Mouse (Mus musculus): ENCODE data around the gene Pid1.
A peak's percentile ranks its signal among the peaks of the same experiment; 100 is the strongest.
"Not testable (repeated sequence)": the region's sequence is repeated elsewhere in the genome, so short reads cannot be mapped to it uniquely, and the experiment has no call there.

The Pid1 gene

GRCm38 (mm10) chr1:84271712-84272200 lies 92.2 kb downstream of the Pid1 start:
- no peak for DNase-seq

- DNase-seq: no peak
Observed at GRCm38 (mm10) chr1:84257656-84258055, 106.3 kb downstream of the Pid1 start.

GRCm38 (mm10) chr1:84254361-84254760 lies 109.6 kb downstream of the Pid1 start:
- DNase-seq: peak; percentile 13 to 26

- peak; percentile 19 to 27 for DNase-seq
Observed at GRCm38 (mm10) chr1:84253838-84254237, 110.1 kb downstream of the Pid1 start.

GRCm38 (mm10) chr1:84251205-84251604 lies 112.8 kb downstream of the Pid1 start:
- no peak for DNase-seq

- no peak for DNase-seq
Observed at GRCm38 (mm10) chr1:84250770-84251169, 113.2 kb downstream of the Pid1 start.

GRCm38 (mm10) chr1:84249772-84250338 lies 114.1 kb downstream of the Pid1 start:
- DNase-seq: no peak

- peak; percentile 37 to 39 for DNase-seq
Observed at GRCm38 (mm10) chr1:84247111-84247510, 116.9 kb downstream of the Pid1 start.

- no peak for DNase-seq
Observed at GRCm38 (mm10) chr1:84241192-84241828, 122.7 kb downstream of the Pid1 start.

GRCm38 (mm10) chr1:84240203-84240602 lies 123.8 kb downstream of the Pid1 start:
- no peak for DNase-seq

- no peak for DNase-seq
Observed at GRCm38 (mm10) chr1:84230431-84230830, 133.5 kb downstream of the Pid1 start.

- DNase-seq: peak in 1 of 2 experiments; percentile 7
Observed at GRCm38 (mm10) chr1:84225626-84226025, 138.4 kb downstream of the Pid1 start.

GRCm38 (mm10) chr1:84222051-84222450 lies 141.9 kb downstream of the Pid1 start:
- no peak for DNase-seq

- peak in 1 of 2 experiments; percentile 10 for DNase-seq
Observed at GRCm38 (mm10) chr1:84218605-84219004, 145.4 kb downstream of the Pid1 start.

GRCm38 (mm10) chr1:84217777-84218176 lies 146.2 kb downstream of the Pid1 start:
- DNase-seq: no peak

- DNase-seq: no peak
Observed at GRCm38 (mm10) chr1:84211507-84211906, 152.5 kb downstream of the Pid1 start.

GRCm38 (mm10) chr1:84205746-84206145 lies 158.2 kb downstream of the Pid1 start:
- not testable (repeated sequence) for DNase-seq

GRCm38 (mm10) chr1:84203494-84203893 lies 160.5 kb downstream of the Pid1 start:
- no peak for DNase-seq

- peak in 1 of 2 experiments; percentile 10 for DNase-seq
Observed at GRCm38 (mm10) chr1:84199890-84200289, 164.1 kb downstream of the Pid1 start.

- DNase-seq: no peak
Observed at GRCm38 (mm10) chr1:84198887-84199286, 165.1 kb downstream of the Pid1 start.

- no peak for DNase-seq
Observed at GRCm38 (mm10) chr1:84192167-84192566, 171.8 kb downstream of the Pid1 start.

- DNase-seq: no peak
Observed at GRCm38 (mm10) chr1:84189446-84189845, 174.5 kb downstream of the Pid1 start.

- DNase-seq: no peak
Observed at GRCm38 (mm10) chr1:84186756-84187437, 177.1 kb downstream of the Pid1 start.

- DNase-seq: no peak
Observed at GRCm38 (mm10) chr1:84177696-84178095, 186.3 kb downstream of the Pid1 start.

All from kidney, postnatal 4 days (tissue).